Mouse (Mus musculus): ENCODE results near the gene Rb1.

DNA sequence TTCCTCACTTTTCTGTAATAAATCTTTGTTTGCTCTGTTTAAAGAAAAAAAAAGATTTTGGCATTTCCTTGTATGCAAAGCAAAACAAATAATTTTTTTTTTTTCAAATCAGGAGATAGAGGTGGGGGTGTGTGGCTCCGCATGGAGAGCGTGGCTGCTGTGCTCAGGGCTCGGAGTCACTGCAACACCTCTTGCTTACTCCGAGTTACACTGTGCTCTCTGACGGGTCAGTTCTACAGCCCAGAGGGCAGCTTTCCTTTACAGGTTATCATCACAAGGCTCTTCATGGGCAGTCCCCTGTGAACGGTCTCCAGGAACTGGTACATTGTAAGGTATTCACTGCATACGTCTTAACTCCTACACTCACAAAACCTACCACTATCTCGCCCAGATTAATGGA, 48.0 kb upstream of the Rb1 start:
- TF ChIP-seq CTCF (IDR thresholded peaks at IDR 0.05; ENCODE audit: low read depth, low read length) (no peak), POLR2A (IDR thresholded peaks at IDR 0.05; ENCODE audit: insufficient read depth, low read length) (no peak), EP300 (IDR thresholded peaks at IDR 0.05; ENCODE audit: insufficient read depth, low read depth, low read length) (no peak)
